Mouse (Mus musculus) kidney, embryonic 14.5 days (tissue): ENCODE measurements around the gene 9130409I23Rik. TPM values are rescaled to one million over a fixed set of nuclear protein-coding genes. Genes with fewer than 3 reads are reported as not detected.
"Not testable (repeated sequence)": the region's sequence is repeated elsewhere in the genome, so short reads cannot be mapped to it uniquely, and the experiment has no call there.

Source experiments
- ATAC-seq: fragments of 200-750 bp; cut with Nextera tagmentation; 2 replicates; pipeline ENCODE4 v1.8.0; 2017; ENCODE audit warnings: moderate number of reproducible peaks, mild to moderate bottlenecking, moderate TSS enrichment, moderate library complexity; ENCODE audit not compliant: low FRiP score, low TSS enrichment
- H3K27ac ChIP-seq: fragments of 300-500 bp; sonication (generic); 2 replicates; pipeline ENCODE4 v1.5.1; 2014; ENCODE audit warnings: low read depth, mild to moderate bottlenecking, low read length, moderate library complexity, mixed read lengths
- H3K27me3 ChIP-seq: fragments of 300-500 bp; sonication (generic); 2 replicates; pipeline ENCODE4 v1.6.1; 2014; ENCODE audit warnings: mild to moderate bottlenecking, low read length; ENCODE audit not compliant: control insufficient read depth, insufficient read depth
- H3K36me3 ChIP-seq: fragments of 300-500 bp; sonication (generic); 2 replicates; pipeline ENCODE4 v1.6.1; 2014; ENCODE audit warnings: low read length, mixed read lengths; ENCODE audit not compliant: control insufficient read depth, insufficient read depth
- H3K4me1 ChIP-seq: fragments of 300-500 bp; sonication (generic); 2 replicates; pipeline ENCODE4 v1.6.1; 2014; ENCODE audit warnings: low read length, mixed read lengths; ENCODE audit not compliant: control insufficient read depth, insufficient read depth
- H3K4me2 ChIP-seq: fragments of 300-500 bp; sonication (generic); replicated peaks from 2 replicates; pipeline ENCODE4 v1.6.1; 2014; ENCODE audit warnings: low read depth, mild to moderate bottlenecking, low read length
- H3K4me3 ChIP-seq: fragments of 300-500 bp; sonication (generic); 2 replicates; pipeline ENCODE4 v1.5.1; 2014; ENCODE audit warnings: mild to moderate bottlenecking, low read length
- H3K9ac ChIP-seq: fragments of 300-500 bp; sonication (generic); 2 replicates; pipeline ENCODE4 v1.6.1; 2014; ENCODE audit warnings: low read depth, mild to moderate bottlenecking, low read length, moderate library complexity
- H3K9me3 ChIP-seq: fragments of 300-500 bp; sonication (generic); 2 replicates; pipeline ENCODE4 v1.6.1; 2016; ENCODE audit warnings: low read length; ENCODE audit not compliant: control insufficient read depth
- WGBS: fragments of 180-500 bp; shearing (Covaris S2); extraction: QIAGEN DNeasy Blood & Tissue Kit; methylation state at CpG from one replicate; pipeline ENCODE4 v1.1.7; 2014; 5-methylcytosine and 5-hydroxymethylcytosine counted together
- polyA plus RNA-seq: library from polyadenylated mRNA; unstranded; fragments of >200 nt; fragmentation: Nextera tagmentation; extraction: Ambion mirVana; gene quantifications from 2 replicates; pipeline ENCODE4 v1.2.1, GENCODE M21; 2014

Gene 9130409I23Rik
- polyA plus RNA-seq, 1 experiment from 2014 or later = not detected

GRCm38 (mm10) chr1:181017890-181018420 lies 33.1 kb upstream of the 9130409I23Rik start:
- Histone ChIP-seq H3K4me3 (no peak overlapping the region), H3K9ac (no peak overlapping the region), H3K4me2 (no peak overlapping the region), H3K36me3 (no peaks in the 10 kb centered on the region), H3K27me3 (no peaks in the 10 kb centered on the region; the same call in 1 of the 2 replicates), H3K27ac (no peak overlapping the region), H3K9me3 (no peaks in the 10 kb centered on the region), H3K4me1 (peaks cover 7% of the 10 kb centered on the region; the same call in 1 of the 2 replicates)
- WGBS = 69% methylated on average over 12 of the region's 13 CpGs
- ATAC-seq = no peak

DNA sequence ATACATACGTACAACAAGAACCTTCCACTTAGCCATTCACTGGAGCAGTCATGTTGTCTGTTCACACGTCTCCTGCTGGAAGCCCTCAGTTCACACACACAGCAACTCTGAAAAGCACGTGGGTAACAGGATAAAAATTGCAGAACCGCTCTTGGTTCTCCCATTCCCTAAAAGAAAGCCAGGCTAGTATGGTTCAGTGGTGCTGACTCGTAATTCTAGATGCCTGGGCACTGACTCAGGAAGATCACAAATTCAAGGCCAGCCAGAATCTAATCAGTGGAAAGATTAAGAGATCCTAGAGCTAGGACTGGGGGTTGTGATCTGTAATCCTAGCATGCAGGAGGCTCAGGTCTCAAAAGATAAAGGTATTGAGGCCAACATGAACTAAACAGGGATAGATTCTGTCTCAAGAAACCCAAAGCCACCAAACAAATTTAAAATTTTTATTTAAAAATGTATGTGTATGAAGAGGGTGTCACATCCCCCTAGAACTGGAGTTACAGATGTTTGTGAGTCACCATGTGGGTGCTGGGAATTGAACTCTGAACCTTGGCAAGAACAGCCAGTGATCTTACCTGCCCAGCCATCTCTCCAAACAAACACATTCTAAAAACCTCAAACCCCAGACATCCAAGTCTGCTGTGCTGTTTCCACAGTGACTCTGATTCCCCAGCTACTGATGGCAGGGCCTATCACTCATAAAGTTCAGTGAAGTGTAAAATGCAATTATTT lies 30.1 kb upstream of the 9130409I23Rik start, which contains the start of gene Ephx1:
TSS of gene Ephx1 (minus strand) at position 149 of the 732 bp plus-strand sequence.
- peaks cover 7% of the 10 kb centered on the region; the same call in 1 of the 2 replicates for H3K4me1 ChIP-seq
- WGBS = 33% methylated on average over 5 of the region's 5 CpGs
- H3K27me3 ChIP-seq = no peaks in the 10 kb centered on the region; the same call in 1 of the 2 replicates
- no peaks in the 10 kb centered on the region for H3K36me3 ChIP-seq
- no peak within 1 kb of the TSS for H3K4me2 ChIP-seq
- ATAC-seq = no peak
- H3K9ac ChIP-seq = no peak within 1 kb of the TSS
- no peaks in the 10 kb centered on the region for H3K9me3 ChIP-seq
- H3K27ac ChIP-seq = no peak within 1 kb of the TSS
- no peak within 1 kb of the TSS for H3K4me3 ChIP-seq

DNA sequence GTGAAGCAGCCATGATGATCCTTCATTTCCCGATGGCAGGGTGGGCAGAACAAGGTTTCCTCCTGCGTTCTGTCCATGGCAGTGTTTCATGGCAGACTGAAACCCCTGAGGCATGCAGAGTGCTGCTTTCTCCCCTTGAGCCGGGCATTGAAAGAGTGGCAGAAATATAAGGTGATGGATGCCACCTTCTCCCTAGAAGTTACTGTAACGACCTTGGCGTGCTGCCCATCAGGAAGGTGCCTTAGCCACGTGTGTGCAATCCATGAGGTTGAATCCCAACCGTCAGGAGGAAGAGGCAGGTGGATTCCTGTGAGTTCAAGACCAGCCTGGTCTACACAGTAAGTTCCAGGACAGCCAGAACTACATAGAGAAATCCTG lies 29.6 kb upstream of the 9130409I23Rik start:
- Histone ChIP-seq H3K36me3 (no peaks in the 10 kb centered on the region), H3K4me2 (no peak overlapping the region), H3K27me3 (no peaks in the 10 kb centered on the region; the same call in 1 of the 2 replicates), H3K9me3 (no peaks in the 10 kb centered on the region), H3K9ac (no peak overlapping the region), H3K4me3 (no peak overlapping the region), H3K27ac (no peak overlapping the region), H3K4me1 (peaks cover 4% of the 10 kb centered on the region; the same call in 1 of the 2 replicates)
- WGBS = 40% methylated on average over 7 of the region's 7 CpGs
- no peak for ATAC-seq

DNA sequence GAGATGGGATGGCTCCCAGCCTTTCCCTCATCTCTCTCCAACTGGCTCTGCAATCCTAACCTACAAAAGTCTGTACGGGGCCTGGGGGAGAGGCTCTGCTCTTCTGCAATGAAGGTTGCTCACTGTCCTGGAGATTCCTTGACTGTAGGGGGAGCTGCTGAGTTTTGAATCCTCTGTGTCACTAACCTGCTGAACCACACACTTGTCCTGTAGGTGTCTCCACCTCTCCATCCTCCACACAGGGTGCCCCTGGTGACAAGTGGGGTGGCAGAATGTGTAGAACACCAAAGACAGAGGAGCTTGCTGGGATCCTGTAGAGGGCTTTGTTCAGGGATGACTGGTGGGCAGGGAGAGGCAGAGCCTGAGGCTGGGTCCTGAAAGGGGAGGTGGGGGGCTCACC lies 28.8 kb upstream of the 9130409I23Rik start:
- H3K36me3 ChIP-seq = no peaks in the 10 kb centered on the region
- 0 out of 2 replicates have a peak, but pooled peaks have one; percentile 14 for ATAC-seq
- H3K27ac ChIP-seq = no peak overlapping the region
- WGBS = 0% methylated on average over 1 of the region's 1 CpGs
- no peaks in the 10 kb centered on the region for H3K4me1 ChIP-seq
- no peak overlapping the region for H3K4me2 ChIP-seq
- no peak overlapping the region for H3K9ac ChIP-seq
- H3K27me3 ChIP-seq = no peaks in the 10 kb centered on the region; the same call in 1 of the 2 replicates
- H3K4me3 ChIP-seq = no peak overlapping the region
- H3K9me3 ChIP-seq = no peaks in the 10 kb centered on the region

DNA sequence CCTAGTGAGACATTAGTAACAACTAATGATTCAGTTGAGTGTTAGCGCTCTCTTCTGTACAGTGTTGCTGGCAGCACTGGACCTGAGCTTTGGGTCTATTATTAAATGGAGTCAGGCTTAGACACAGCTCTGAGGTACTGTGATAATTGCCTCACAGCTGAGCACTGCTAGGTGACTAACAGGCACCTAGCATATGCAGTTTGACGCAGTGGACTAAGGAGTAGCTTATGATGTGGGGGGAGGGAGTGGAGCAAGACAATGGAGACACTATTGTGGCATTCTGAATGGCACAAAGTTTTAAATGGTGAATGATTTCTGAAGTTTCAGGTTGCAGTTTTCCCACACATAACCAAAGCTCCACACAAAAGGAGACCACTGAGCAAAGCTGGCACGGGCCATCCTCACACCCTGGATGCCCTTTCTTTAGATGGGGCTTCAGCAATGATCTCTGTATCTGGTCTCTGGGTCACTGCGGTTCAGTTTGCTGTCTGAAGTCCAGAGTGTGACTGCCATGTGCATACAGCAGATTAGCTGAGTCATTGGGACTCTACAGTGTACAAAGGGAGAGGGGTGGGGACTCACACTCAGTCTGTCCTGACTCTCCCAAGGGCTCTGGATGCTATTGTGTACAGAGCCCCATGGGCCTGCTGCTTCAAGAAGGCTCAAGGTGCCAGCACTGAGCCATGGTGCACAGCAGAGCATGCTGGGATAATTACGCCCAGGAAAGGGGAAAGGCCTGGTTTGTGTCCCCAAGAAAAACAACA lies 15.8 kb upstream of the 9130409I23Rik start:
- not testable (repeated sequence) for H3K4me2 ChIP-seq, H3K36me3 ChIP-seq, H3K4me1 ChIP-seq, H3K9ac ChIP-seq, ATAC-seq, H3K27ac ChIP-seq, H3K27me3 ChIP-seq, H3K4me3 ChIP-seq, H3K9me3 ChIP-seq
- 86% methylated on average over 5 of the region's 5 CpGs for WGBS

- H3K4me2 ChIP-seq = no peak overlapping the region
- no peaks in the 10 kb centered on the region for H3K36me3 ChIP-seq
- H3K27ac ChIP-seq = no peak overlapping the region
- H3K9ac ChIP-seq = no peak overlapping the region
- no peak overlapping the region for H3K4me3 ChIP-seq
- ATAC-seq = no peak
- H3K4me1 ChIP-seq = no peaks in the 10 kb centered on the region
- no peaks in the 10 kb centered on the region for H3K27me3 ChIP-seq
- 53% methylated on average over 4 of the region's 4 CpGs for WGBS
- H3K9me3 ChIP-seq = no peaks in the 10 kb centered on the region
Measured at GRCm38 (mm10) chr1:181037623-181038022, 13.4 kb upstream of the 9130409I23Rik start.

GRCm38 (mm10) chr1:181039652-181040051 lies 11.4 kb upstream of the 9130409I23Rik start:
- Histone ChIP-seq H3K36me3 (no peaks in the 10 kb centered on the region), H3K9ac (no peak overlapping the region), H3K27ac (no peak overlapping the region), H3K4me3 (no peak overlapping the region), H3K27me3 (0 out of 2 replicates have a peak, but pooled peaks cover 3% of the 10 kb centered on the region), H3K9me3 (no peaks in the 10 kb centered on the region), H3K4me1 (no peaks in the 10 kb centered on the region), H3K4me2 (no peak overlapping the region)
- ATAC-seq = no peak
- WGBS = 8% methylated on average over 4 of the region's 4 CpGs

DNA sequence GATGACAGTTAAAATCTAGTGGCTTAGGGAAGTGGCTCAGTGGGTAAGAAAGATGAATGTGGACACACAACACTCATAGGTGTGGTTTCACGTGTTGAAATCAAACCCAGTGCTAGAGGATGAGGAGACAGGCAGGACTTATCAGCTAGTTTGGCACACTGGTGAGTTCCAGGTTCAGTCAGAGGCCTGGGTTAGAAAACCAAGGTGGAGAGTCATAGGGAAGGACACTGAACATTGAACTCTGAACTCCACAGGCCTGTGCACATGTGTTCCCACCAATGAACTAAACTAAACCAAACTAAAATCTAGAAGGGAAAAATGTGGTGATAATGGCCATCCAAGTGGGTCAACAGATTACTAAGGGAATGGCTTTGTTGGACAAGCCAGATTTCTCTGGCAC lies 3.5 kb upstream of the 9130409I23Rik start:
- Histone ChIP-seq H3K27me3 (0 out of 2 replicates have a peak, but pooled peaks cover 3% of the 10 kb centered on the region), H3K4me3 (no peak overlapping the region), H3K9ac (no peak overlapping the region), H3K9me3 (no peaks in the 10 kb centered on the region), H3K27ac (no peak overlapping the region), H3K4me2 (no peak overlapping the region), H3K4me1 (no peaks in the 10 kb centered on the region), H3K36me3 (no peaks in the 10 kb centered on the region)
- no peak for ATAC-seq
- WGBS = 56% methylated on average over 1 of the region's 1 CpGs
